Mouse (Mus musculus) hindbrain, embryonic 11.5 days (tissue): ENCODE results near the gene B3gat3. TPM values are rescaled to one million over a fixed set of nuclear protein-coding genes. Genes with fewer than 3 reads are reported as not detected.

ENCODE experiments used
- ATAC-seq: fragments of 200-750 bp; cut with Nextera tagmentation; 2 replicates; pipeline ENCODE4 v1.8.0; 2017; ENCODE audit warnings: mild to moderate bottlenecking, moderate TSS enrichment, moderate library complexity; ENCODE audit not compliant: low FRiP score
- DNase-seq: peaks from one replicate; pipeline ENCODE4 v3.0.0-alpha.2; 2015; ENCODE audit warnings: low spot score
- H3K27ac ChIP-seq: fragments of 300-500 bp; sonication (generic); 2 replicates; pipeline ENCODE4 v1.5.1; 2014; ENCODE audit warnings: mild to moderate bottlenecking, low read depth, low read length
- H3K27me3 ChIP-seq: fragments of 300-500 bp; sonication (generic); 2 replicates; pipeline ENCODE4 v1.6.1; 2014; ENCODE audit warnings: mild to moderate bottlenecking, low read length, moderate library complexity, mixed read lengths; ENCODE audit not compliant: control insufficient read depth, insufficient read depth
- H3K36me3 ChIP-seq: fragments of 300-500 bp; sonication (generic); 2 replicates; pipeline ENCODE4 v1.6.1; 2014; ENCODE audit warnings: mild to moderate bottlenecking, low read length, moderate library complexity, mixed read lengths; ENCODE audit not compliant: control insufficient read depth, insufficient read depth
- H3K4me1 ChIP-seq: fragments of 300-500 bp; sonication (generic); replicated peaks from 2 replicates; pipeline ENCODE4 v1.6.1; 2014; ENCODE audit warnings: low read length, mixed read lengths; ENCODE audit not compliant: control insufficient read depth, insufficient read depth
- H3K4me2 ChIP-seq: fragments of 300-500 bp; sonication (generic); replicated peaks from 2 replicates; pipeline ENCODE4 v1.6.1; 2014; ENCODE audit warnings: mild to moderate bottlenecking, low read depth, low read length
- H3K4me3 ChIP-seq: fragments of 300-500 bp; sonication (generic); 2 replicates; pipeline ENCODE4 v1.5.1; 2014; ENCODE audit warnings: low read depth, low read length
- H3K9ac ChIP-seq: fragments of 300-500 bp; sonication (generic); 2 replicates; pipeline ENCODE4 v1.6.1; 2014; ENCODE audit warnings: low read depth, low read length
- H3K9me3 ChIP-seq: fragments of 300-500 bp; sonication (generic); 2 replicates; pipeline ENCODE4 v1.6.1; 2016; ENCODE audit warnings: low read length; ENCODE audit not compliant: control insufficient read depth
- WGBS: fragments of 180-500 bp; shearing (Covaris S2); extraction: QIAGEN DNeasy Blood & Tissue Kit; methylation state at CpG from one replicate; pipeline ENCODE4 v1.1.7; 2014; 5-methylcytosine and 5-hydroxymethylcytosine counted together
- polyA plus RNA-seq: library from polyadenylated mRNA; unstranded; fragments of >200 nt; fragmentation: Nextera tagmentation; extraction: Ambion mirVana; gene quantifications from 2 replicates; pipeline ENCODE4 v1.2.1, GENCODE M21; 2014

The B3gat3 gene
- polyA plus RNA-seq, 1 experiment from 2014 or later: 43.5 TPM

DNA sequence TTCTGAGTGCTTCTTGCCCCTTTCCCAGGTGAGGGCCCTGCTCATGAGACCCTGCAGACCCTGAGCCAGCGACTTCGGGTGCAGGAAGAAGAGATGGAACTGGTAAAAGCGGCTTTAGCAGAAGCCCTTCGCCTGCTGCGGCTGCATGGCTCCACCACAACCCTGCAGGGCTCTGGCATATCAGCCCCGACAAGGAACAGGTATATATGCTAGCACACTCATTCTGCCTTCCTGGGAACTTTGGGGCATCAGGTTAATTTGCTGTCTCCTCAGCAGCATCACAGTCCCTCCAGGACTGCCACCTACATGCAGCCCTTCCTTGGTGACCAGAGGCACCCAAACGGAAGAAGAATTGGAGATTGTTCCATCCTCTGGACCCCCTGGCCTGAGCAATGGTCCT, 10.6 kb downstream of the B3gat3 start:
- H3K4me2 ChIP-seq: no peak overlapping the region
- H3K36me3 ChIP-seq: no peaks in the 10 kb centered on the region
- ATAC-seq (no peak), DNase-seq (no peak)
- no peaks in the 10 kb centered on the region for H3K27me3 ChIP-seq
- no peaks in the 10 kb centered on the region for H3K4me1 ChIP-seq
- H3K9me3 ChIP-seq: no peaks in the 10 kb centered on the region
- no peak overlapping the region for H3K4me3 ChIP-seq
- 90% methylated on average over 7 of the region's 7 CpGs for WGBS
- H3K9ac ChIP-seq: no peak overlapping the region; the same call in 1 of the 2 replicates
- no peak overlapping the region for H3K27ac ChIP-seq

- Histone ChIP-seq H3K9me3 (no peaks in the 10 kb centered on the region), H3K9ac (no peak overlapping the region), H3K27me3 (no peaks in the 10 kb centered on the region), H3K4me3 (no peak overlapping the region), H3K36me3 (no peaks in the 10 kb centered on the region), H3K4me1 (peaks cover 6% of the 10 kb centered on the region; the same call in 1 of the 2 replicates), H3K27ac (no peak overlapping the region), H3K4me2 (no peak overlapping the region)
- DNase-seq: no peak
- 96% methylated on average over 2 of the region's 2 CpGs for WGBS
- no peak for ATAC-seq
Measured at GRCm38 (mm10) chr19:8936736-8937135, 16.6 kb downstream of the B3gat3 start.

DNA sequence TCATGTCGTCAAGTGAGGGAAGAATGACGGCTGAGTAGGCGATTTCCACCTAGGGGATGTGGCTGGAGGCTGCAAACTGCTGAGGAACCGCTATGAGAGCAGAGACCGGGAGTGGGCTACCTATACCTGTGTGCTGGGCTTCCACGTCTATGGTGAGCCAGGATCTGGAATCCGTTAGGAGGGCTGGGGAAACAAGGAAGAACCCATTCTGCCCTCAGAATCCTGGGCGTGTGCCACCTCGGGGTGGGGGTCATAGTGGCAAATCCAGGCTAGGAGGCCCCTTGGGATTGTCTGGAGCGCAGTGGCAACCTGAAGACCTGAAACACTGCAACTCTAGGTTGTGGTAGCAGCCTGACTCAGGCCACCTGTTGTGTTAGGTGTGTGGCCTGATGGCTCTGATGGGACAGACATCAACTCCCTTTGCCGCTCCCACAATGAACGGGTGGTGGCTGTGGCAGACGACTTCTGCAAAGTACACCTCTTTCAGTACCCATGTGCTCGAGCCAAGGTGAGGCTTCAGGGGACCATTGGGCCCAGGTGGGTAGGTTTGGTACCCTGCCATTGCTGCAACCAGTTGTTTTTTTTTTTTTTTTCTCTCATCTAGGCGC, 20.5 kb downstream of the B3gat3 start:
- Histone ChIP-seq H3K9ac (no peak overlapping the region), H3K4me3 (peak overlapping the region; percentile 97), H3K4me1 (peaks cover 13% of the 10 kb centered on the region), H3K27me3 (no peaks in the 10 kb centered on the region), H3K36me3 (no peaks in the 10 kb centered on the region), H3K27ac (peak overlapping the region; percentile 98; the same call in 1 of the 2 replicates), H3K9me3 (no peaks in the 10 kb centered on the region), H3K4me2 (no peak overlapping the region; the same call in 1 of the 2 replicates)
- ATAC-seq: no peak
- DNase-seq: no peak
- 80% methylated on average over 15 of the region's 15 CpGs for WGBS

DNA sequence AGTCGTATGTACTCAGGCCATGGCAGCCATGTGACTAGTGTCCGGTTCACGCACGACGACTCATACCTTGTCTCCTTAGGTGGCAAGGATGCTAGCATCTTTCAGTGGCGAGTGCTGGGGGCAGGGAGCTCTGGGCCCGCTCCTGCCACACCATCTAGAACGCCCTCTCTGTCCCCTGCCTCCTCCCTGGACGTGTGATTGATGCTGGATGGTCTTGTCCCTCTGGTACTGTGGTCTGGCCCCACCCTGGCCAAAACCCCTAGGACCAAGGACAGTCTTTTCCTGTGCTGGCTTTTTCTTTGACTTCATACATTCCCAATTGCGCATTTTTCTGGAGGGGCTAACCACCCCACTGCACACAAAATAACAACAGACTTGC, 21.0 kb downstream of the B3gat3 start:
- Histone ChIP-seq H3K27me3 (no peaks in the 10 kb centered on the region), H3K9me3 (no peaks in the 10 kb centered on the region), H3K27ac (peak overlapping the region; percentile 98), H3K4me1 (peaks cover 13% of the 10 kb centered on the region), H3K9ac (peak overlapping the region; percentile 100), H3K4me2 (peak overlapping the region; percentile 64), H3K4me3 (peak overlapping the region; percentile 97), H3K36me3 (0 out of 2 replicates have a peak, but pooled peaks cover under 1% of the 10 kb centered on the region)
- DNase-seq (no peak), ATAC-seq (peak; percentile 55)
- 32% methylated on average over 10 of the region's 10 CpGs for WGBS

DNA sequence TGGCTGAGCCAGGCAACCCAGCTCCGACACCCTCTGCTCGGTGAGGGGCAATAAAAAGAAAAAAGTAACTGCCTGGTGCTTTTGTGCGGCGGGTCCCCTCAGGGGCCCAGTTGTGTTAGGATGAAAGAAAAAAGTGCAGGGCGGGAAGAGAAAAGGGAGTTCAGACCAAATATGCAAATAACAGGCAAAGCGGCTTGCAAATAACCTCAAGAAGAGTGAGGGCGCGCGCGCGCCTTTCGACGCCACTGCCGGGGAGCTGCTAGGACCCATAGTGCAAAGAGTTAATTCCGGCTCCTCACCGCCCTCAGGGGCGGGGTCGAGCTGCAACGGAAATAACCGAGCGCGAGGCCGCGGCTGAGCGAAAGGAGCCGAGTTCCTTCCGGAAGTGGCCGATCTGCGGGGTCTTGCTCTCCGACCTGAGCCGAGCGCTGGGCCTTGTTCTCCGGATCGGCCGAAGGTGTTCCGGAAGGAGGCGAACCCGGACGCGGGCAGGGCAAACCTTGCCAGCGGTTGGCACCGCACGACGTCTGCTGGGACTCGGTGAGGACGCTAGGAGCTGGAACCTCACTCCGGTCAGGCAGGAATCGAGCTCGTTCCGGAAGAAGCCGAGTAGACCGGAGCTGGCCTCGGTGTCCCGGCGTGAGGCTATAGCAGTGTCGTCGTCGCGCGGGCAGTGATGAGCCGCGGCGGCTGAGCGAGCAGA, 21.5 kb downstream of the B3gat3 start, which contains the start of gene Mta2:
Gene Mta2, plus strand, starts transcription at position 361 of the 703 bp plus-strand sequence.
- H3K36me3 ChIP-seq: 0 out of 2 replicates have a peak, but pooled peaks cover 2% of the 10 kb centered on the region
- H3K9ac ChIP-seq: peak within 1 kb of the TSS; percentile 100
- H3K4me3 ChIP-seq: peak within 1 kb of the TSS; percentile 97
- DNase-seq: peak; percentile 98
- H3K4me2 ChIP-seq: peak within 1 kb of the TSS; percentile 64
- under 1% methylated on average over 64 of the region's 64 CpGs for WGBS
- peak; percentile 97 for ATAC-seq
- H3K27me3 ChIP-seq: no peaks in the 10 kb centered on the region
- no peaks in the 10 kb centered on the region for H3K9me3 ChIP-seq
- H3K27ac ChIP-seq: peak within 1 kb of the TSS; percentile 98
- peaks cover 13% of the 10 kb centered on the region for H3K4me1 ChIP-seq

DNA sequence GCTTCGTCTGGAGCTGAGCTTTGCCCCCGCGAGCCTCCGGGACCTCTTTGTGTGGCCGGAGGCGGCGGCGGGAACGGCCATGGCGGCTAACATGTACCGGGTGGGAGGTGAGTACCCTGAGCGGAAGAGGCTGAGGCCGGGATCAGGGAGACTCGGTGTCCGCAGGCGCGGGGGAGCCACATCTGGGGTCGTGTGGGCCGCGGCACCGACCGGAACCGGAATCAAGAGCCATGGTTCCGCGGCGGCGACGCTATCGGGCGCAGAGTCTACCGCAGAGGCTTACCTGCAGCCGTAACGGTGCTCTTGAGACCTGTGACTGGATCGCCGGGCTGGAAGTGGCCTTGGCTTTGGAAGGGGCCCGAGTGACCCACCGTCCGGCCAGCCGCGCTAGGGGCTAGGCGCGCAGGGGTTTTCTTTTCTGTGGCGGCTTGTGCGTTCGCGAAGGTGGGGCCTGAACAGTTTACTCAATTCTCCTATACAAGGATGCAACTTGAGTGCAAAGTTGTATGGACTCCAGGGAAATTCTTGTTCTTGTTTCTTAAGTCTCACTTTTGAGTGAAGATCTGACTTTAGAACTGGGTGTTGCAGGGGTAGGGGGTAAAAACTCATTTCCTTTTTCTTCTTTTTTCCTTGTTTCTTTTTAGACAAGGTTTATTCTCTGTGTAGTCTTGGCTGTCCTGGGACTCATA, 22.2 kb downstream of the B3gat3 start:
- H3K4me3 ChIP-seq: peak overlapping the region; percentile 97
- under 1% methylated on average over 44 of the region's 46 CpGs for WGBS
- peaks cover 13% of the 10 kb centered on the region for H3K4me1 ChIP-seq
- ATAC-seq: peak; percentile 65
- H3K27ac ChIP-seq: peak overlapping the region; percentile 98
- no peak for DNase-seq
- peak overlapping the region; percentile 64 for H3K4me2 ChIP-seq
- peaks cover 8% of the 10 kb centered on the region for H3K36me3 ChIP-seq
- no peaks in the 10 kb centered on the region for H3K9me3 ChIP-seq
- no peaks in the 10 kb centered on the region for H3K27me3 ChIP-seq
- H3K9ac ChIP-seq: peak overlapping the region; percentile 100

DNA sequence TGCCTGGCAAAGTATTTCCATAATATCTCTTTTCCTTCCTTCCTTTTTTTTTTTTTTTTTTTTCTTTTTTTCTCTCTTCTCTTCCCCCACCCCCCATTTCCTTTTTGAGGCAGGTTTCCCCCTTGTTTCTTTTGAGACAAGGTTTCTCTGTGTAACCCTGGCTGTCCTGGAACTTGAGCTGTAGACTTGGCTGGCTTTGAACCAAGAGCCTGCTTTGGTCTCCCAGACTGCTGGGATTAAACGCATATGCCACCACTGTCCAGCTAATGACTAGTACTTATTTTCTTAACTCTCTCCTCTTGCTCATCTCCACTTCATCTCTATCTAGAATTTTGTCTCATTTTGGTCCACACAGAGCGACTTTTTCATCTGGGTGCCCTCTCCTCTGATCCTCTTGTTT, 22.9 kb downstream of the B3gat3 start:
- peaks cover 13% of the 10 kb centered on the region for H3K4me1 ChIP-seq
- ATAC-seq (no peak), DNase-seq (no peak)
- H3K36me3 ChIP-seq: peaks cover 13% of the 10 kb centered on the region
- H3K4me3 ChIP-seq: peak overlapping the region; percentile 97
- H3K4me2 ChIP-seq: peak overlapping the region; percentile 64
- 83% methylated on average over 2 of the region's 2 CpGs for WGBS
- H3K9ac ChIP-seq: peak overlapping the region; percentile 100
- H3K9me3 ChIP-seq: no peaks in the 10 kb centered on the region
- no peak overlapping the region for H3K27ac ChIP-seq
- H3K27me3 ChIP-seq: no peaks in the 10 kb centered on the region

DNA sequence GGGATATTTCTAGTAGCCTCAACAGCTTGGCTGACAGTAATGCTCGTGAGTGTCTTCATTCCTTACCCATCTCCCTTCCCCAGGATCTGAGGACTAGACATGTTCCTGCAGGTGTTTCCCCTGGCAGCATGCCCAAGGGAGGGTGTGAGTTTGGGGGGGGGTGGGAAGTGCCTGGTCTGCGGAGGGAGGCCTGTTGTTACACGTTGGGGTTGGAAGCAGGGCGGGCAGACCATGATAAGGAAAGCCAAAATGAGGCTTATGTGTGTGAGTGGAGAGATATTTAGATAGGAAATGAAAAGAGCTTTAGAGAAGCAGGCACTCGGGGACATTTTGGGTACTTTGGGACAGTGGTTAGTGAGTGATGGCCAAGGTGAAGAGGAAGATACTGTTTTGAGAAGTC, 23.9 kb downstream of the B3gat3 start:
- peaks cover 13% of the 10 kb centered on the region for H3K4me1 ChIP-seq
- H3K4me3 ChIP-seq: no peak overlapping the region
- H3K27me3 ChIP-seq: no peaks in the 10 kb centered on the region
- no peaks in the 10 kb centered on the region for H3K9me3 ChIP-seq
- H3K9ac ChIP-seq: no peak overlapping the region
- H3K27ac ChIP-seq: 0 out of 2 replicates have a peak overlapping the region, but pooled peaks have one; percentile 10
- DNase-seq (no peak), ATAC-seq (no peak)
- peaks cover 16% of the 10 kb centered on the region for H3K36me3 ChIP-seq
- 71% methylated on average over 5 of the region's 5 CpGs for WGBS
- H3K4me2 ChIP-seq: peak overlapping the region; percentile 17; the same call in 1 of the 2 replicates
